Mouse (Mus musculus): ENCODE results near the gene Zfp770.

Zfp770 gene

GRCm38 (mm10) chr2:114144915-114145314 lies 56.4 kb downstream of the Zfp770 start:
- peak; percentile 88 for DNase-seq (ENCODE audit: low read depth, low spot score)

GRCm38 (mm10) chr2:114143842-114144241 lies 57.4 kb downstream of the Zfp770 start:
- no peak for DNase-seq (ENCODE audit: low read depth, low spot score)
